Mouse (Mus musculus) splenic B cell, adult 2 months (primary cell): ENCODE data around the gene Abi3.
"Not testable (repeated sequence)": the region's sequence is repeated elsewhere in the genome, so short reads cannot be mapped to it uniquely, and the experiment has no call there.

ENCODE experiments used
- DNase-seq: peaks from one replicate; pipeline ENCODE4 v3.0.0-alpha.2; 2011; ENCODE audit warnings: low read depth, low spot score
- H3K27me3 ChIP-seq: 2 replicates; pipeline ENCODE4 v1.6.1; 2012; ENCODE audit warnings: mild to moderate bottlenecking, low read length, moderate library complexity, mixed read lengths; ENCODE audit not compliant: control insufficient read depth, poor library complexity, insufficient read depth, severe bottlenecking
- H3K36me3 ChIP-seq: 2 replicates; pipeline ENCODE4 v1.6.1; 2012; ENCODE audit warnings: mild to moderate bottlenecking, low read length, moderate library complexity, mixed read lengths; ENCODE audit not compliant: control insufficient read depth, poor library complexity, insufficient read depth, severe bottlenecking

Gene Abi3

GRCm38 (mm10) chr11:95842074-95842681 is at the start of gene Abi3:
Gene Abi3, minus strand, starts transcription at chr11:95842476.
- peak; percentile 88 for DNase-seq
- Histone ChIP-seq H3K36me3 (no peaks in the 10 kb centered on the region; the same call in none of the 2 replicates), H3K27me3 (no peaks in the 10 kb centered on the region)

- Histone ChIP-seq H3K27me3 (no peaks in the 10 kb centered on the region), H3K36me3 (no peaks in the 10 kb centered on the region)
- no peak for DNase-seq
These were observed 48.3 kb upstream of the Abi3 start for GRCm38 (mm10) chr11:95890462-95891051.

- DNase-seq, H3K36me3 ChIP-seq, H3K27me3 ChIP-seq: not testable (repeated sequence)
These were observed 37.6 kb upstream of the Abi3 start for GRCm38 (mm10) chr11:95879861-95880260.

- peak; percentile 74 for DNase-seq
- H3K36me3 ChIP-seq = no peaks in the 10 kb centered on the region
These were observed 34.0 kb upstream of the Abi3 start for GRCm38 (mm10) chr11:95876296-95876695.

GRCm38 (mm10) chr11:95875804-95876203 is 33.5 kb upstream of the Abi3 start:
- H3K36me3 ChIP-seq = no peaks in the 10 kb centered on the region
- H3K27me3 ChIP-seq = no peaks in the 10 kb centered on the region
- peak; percentile 43 for DNase-seq

More at GRCm38 (mm10) chr11:95876296-95876695, 34.0 kb upstream of the Abi3 start:
- H3K27me3 ChIP-seq = no peaks in the 10 kb centered on the region

GRCm38 (mm10) chr11:95869918-95870470 is 27.7 kb upstream of the Abi3 start:
- DNase-seq = peak; percentile 78
- no peaks in the 10 kb centered on the region for H3K36me3 ChIP-seq
- H3K27me3 ChIP-seq = no peaks in the 10 kb centered on the region

- no peaks in the 10 kb centered on the region for H3K27me3 ChIP-seq
- no peaks in the 10 kb centered on the region for H3K36me3 ChIP-seq
- DNase-seq = no peak
These were observed 27.2 kb upstream of the Abi3 start for GRCm38 (mm10) chr11:95869442-95869841.

- Histone ChIP-seq H3K27me3 (no peaks in the 10 kb centered on the region), H3K36me3 (no peaks in the 10 kb centered on the region)
- DNase-seq = no peak
These were observed 19.1 kb upstream of the Abi3 start for GRCm38 (mm10) chr11:95861397-95861796.

GRCm38 (mm10) chr11:95860071-95860490 is 17.8 kb upstream of the Abi3 start:
- Histone ChIP-seq H3K36me3 (no peaks in the 10 kb centered on the region), H3K27me3 (no peaks in the 10 kb centered on the region)
- peak; percentile 31 for DNase-seq

- DNase-seq = peak; percentile 73
- Histone ChIP-seq H3K36me3 (no peaks in the 10 kb centered on the region), H3K27me3 (no peaks in the 10 kb centered on the region)
These were observed 17.2 kb upstream of the Abi3 start for GRCm38 (mm10) chr11:95859468-95859855.

GRCm38 (mm10) chr11:95858528-95859467 is 16.5 kb upstream of the Abi3 start:
- Histone ChIP-seq H3K36me3 (no peaks in the 10 kb centered on the region), H3K27me3 (no peaks in the 10 kb centered on the region)
- peak; percentile 99 for DNase-seq

- Histone ChIP-seq H3K27me3 (no peaks in the 10 kb centered on the region), H3K36me3 (no peaks in the 10 kb centered on the region)
- peak; percentile 42 for DNase-seq
These were observed 15.6 kb upstream of the Abi3 start for GRCm38 (mm10) chr11:95857716-95858527.

GRCm38 (mm10) chr11:95857306-95857705 is 15.0 kb upstream of the Abi3 start:
- no peak for DNase-seq
- Histone ChIP-seq H3K36me3 (no peaks in the 10 kb centered on the region), H3K27me3 (no peaks in the 10 kb centered on the region)

GRCm38 (mm10) chr11:95853684-95854083 is 11.4 kb upstream of the Abi3 start:
- peak; percentile 82 for DNase-seq

More at GRCm38 (mm10) chr11:95853684-95854083, 11.4 kb upstream of the Abi3 start:
- H3K27me3 ChIP-seq = no peaks in the 10 kb centered on the region
- H3K36me3 ChIP-seq = no peaks in the 10 kb centered on the region
